Mouse (Mus musculus): ENCODE data around the gene Ccdc51. TPM values are rescaled to one million over a fixed set of nuclear protein-coding genes. Genes with fewer than 3 reads are reported as not detected.

Ccdc51 gene
- polyA plus RNA-seq, 1 experiment from 2014 or later = 9.1 TPM

GRCm38 (mm10) chr9:109059136-109059903 lies 23.0 kb upstream of the Ccdc51 start, which contains the start of gene Trex1:
Trex1 (minus strand) TSS chr9:109059734.
- 2% methylated on average over 15 of the region's 15 CpGs for WGBS (ENCODE audit: insufficient replicate concordance)
- peaks cover 33% of the 10 kb centered on the region for H3K4me1 ChIP-seq (ENCODE audit: insufficient read depth)
- peak within 1 kb of the TSS; percentile 76 for H3K9ac ChIP-seq (replicated peaks)
- H3K4me2 ChIP-seq (ENCODE audit: low read depth, low read length) = peak within 1 kb of the TSS; percentile 77
- H3K4me3 ChIP-seq (ENCODE audit: low read depth, low read length) = peak within 1 kb of the TSS; percentile 51
- peak; percentile 90 for DNase-seq
- H3K27me3 ChIP-seq (ENCODE audit: insufficient read depth, low read length) = no peaks in the 10 kb centered on the region
- peaks cover 38% of the 10 kb centered on the region for H3K36me3 ChIP-seq (replicated peaks; ENCODE audit: insufficient read depth, low read length)
- peak; percentile 93 for ATAC-seq
- TF ChIP-seq EP300 (IDR thresholded peaks at IDR 0.05; ENCODE audit: low read depth) (no peak), CTCF (IDR thresholded peaks at IDR 0.05; ENCODE audit: low read depth) (peak; percentile 99)
- peak within 1 kb of the TSS; percentile 93 for H3K27ac ChIP-seq (ENCODE audit: low read depth)
- no peaks in the 10 kb centered on the region for H3K9me3 ChIP-seq (ENCODE audit: low read length)

DNA sequence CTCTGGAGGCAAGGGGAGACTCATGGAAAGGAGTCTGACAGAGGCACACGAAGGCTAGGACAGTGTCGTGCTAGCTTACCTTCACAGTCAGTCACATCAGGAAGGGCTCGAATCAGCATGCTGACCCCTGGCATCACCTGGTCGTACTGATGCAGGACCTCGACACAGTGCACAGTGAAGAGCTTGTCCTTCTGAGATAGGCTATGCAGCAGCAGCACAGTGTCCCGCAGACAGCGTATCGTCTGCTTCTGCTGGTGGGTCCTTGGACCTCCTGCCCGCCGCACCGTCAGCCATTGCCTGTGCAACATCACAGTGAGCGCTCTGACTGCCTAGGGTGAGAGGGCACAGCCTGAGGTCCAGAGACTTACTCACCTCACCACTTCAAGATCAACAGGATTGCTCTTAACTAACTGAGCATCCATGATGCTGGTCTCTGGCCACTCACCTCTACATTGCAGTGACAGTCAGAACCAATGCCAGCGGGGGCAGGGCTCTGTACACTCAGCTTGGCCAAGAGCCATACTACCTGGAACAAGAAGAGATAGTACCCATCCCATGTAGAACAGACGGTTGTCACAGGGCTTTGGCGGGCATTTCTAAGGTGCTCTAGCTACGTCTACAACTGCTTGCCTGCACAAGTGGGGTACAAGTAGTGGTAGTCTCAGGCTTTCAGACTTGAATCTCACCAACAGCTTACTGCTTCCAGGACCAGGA lies 22.0 kb upstream of the Ccdc51 start:
- H3K9ac ChIP-seq (replicated peaks) = no peak overlapping the region
- no peak for ATAC-seq
- no peaks in the 10 kb centered on the region for H3K27me3 ChIP-seq (ENCODE audit: insufficient read depth, low read length)
- DNase-seq = peak; percentile 43
- H3K27ac ChIP-seq (ENCODE audit: low read depth) = no peak overlapping the region
- no peak overlapping the region for H3K4me3 ChIP-seq (ENCODE audit: low read depth, low read length)
- peaks cover 26% of the 10 kb centered on the region for H3K4me1 ChIP-seq (ENCODE audit: insufficient read depth)
- TF ChIP-seq CTCF (IDR thresholded peaks at IDR 0.05; ENCODE audit: low read depth) (no peak), EP300 (IDR thresholded peaks at IDR 0.05; ENCODE audit: low read depth) (no peak)
- H3K36me3 ChIP-seq (replicated peaks; ENCODE audit: insufficient read depth, low read length) = peaks cover 47% of the 10 kb centered on the region
- WGBS (ENCODE audit: insufficient replicate concordance) = 84% methylated on average over 16 of the region's 16 CpGs
- peak overlapping the region; percentile 77; the same call in 1 of the 2 replicates for H3K4me2 ChIP-seq (ENCODE audit: low read depth, low read length)
- H3K9me3 ChIP-seq (ENCODE audit: low read length) = no peaks in the 10 kb centered on the region

DNA sequence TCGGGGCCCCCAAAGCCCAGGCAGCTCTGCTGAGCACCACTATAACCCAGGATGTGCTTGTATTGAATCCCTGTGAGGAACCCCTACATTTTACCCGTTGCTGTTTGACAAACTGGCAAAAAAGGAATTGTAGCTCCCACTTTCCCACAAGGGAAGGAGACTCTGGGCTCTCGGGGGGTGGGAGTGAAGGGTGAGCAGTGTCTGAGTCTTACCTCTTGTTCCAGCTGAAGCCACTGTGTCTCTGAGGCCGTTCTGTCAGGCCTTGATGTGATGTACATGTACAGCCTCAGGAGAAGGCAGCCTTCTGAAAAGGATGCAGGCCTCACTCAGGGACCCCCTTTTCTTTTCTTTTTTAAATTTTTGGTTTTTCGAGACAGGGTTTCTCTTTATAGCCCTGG lies 21.4 kb upstream of the Ccdc51 start:
- Histone ChIP-seq H3K27ac (ENCODE audit: low read depth) (no peak overlapping the region), H3K36me3 (replicated peaks; ENCODE audit: insufficient read depth, low read length) (peaks cover 53% of the 10 kb centered on the region)
- no peak for ATAC-seq

GRCm38 (mm10) chr9:109068095-109068735 lies 14.1 kb upstream of the Ccdc51 start:
- WGBS (ENCODE audit: insufficient replicate concordance) = 83% methylated on average over 3 of the region's 3 CpGs
- Histone ChIP-seq H3K4me3 (ENCODE audit: low read depth, low read length) (no peak overlapping the region), H3K4me2 (ENCODE audit: low read depth, low read length) (no peak overlapping the region), H3K9me3 (ENCODE audit: low read length) (no peaks in the 10 kb centered on the region), H3K36me3 (replicated peaks; ENCODE audit: insufficient read depth, low read length) (peaks cover 70% of the 10 kb centered on the region), H3K27me3 (ENCODE audit: insufficient read depth, low read length) (no peaks in the 10 kb centered on the region), H3K27ac (ENCODE audit: low read depth) (peak overlapping the region; percentile 39; the same call in 1 of the 2 replicates), H3K4me1 (ENCODE audit: insufficient read depth) (peaks cover 6% of the 10 kb centered on the region), H3K9ac (replicated peaks) (no peak overlapping the region)
- TF ChIP-seq CTCF (IDR thresholded peaks at IDR 0.05; ENCODE audit: low read depth) = peak; percentile 48
- no peak for TF ChIP-seq EP300 (IDR thresholded peaks at IDR 0.05; ENCODE audit: low read depth)
- ATAC-seq = peak; percentile 62
- no peak for DNase-seq

More for the DNA sequence above, 21.4 kb upstream of the Ccdc51 start:
- Histone ChIP-seq H3K4me3 (ENCODE audit: low read depth, low read length) (no peak overlapping the region), H3K27me3 (ENCODE audit: insufficient read depth, low read length) (no peaks in the 10 kb centered on the region), H3K4me1 (ENCODE audit: insufficient read depth) (peaks cover 20% of the 10 kb centered on the region), H3K9ac (replicated peaks) (no peak overlapping the region), H3K9me3 (ENCODE audit: low read length) (no peaks in the 10 kb centered on the region), H3K4me2 (ENCODE audit: low read depth, low read length) (no peak overlapping the region)
- DNase-seq = no peak
- 83% methylated on average over 5 of the region's 5 CpGs for WGBS (ENCODE audit: insufficient replicate concordance)
- TF ChIP-seq EP300 (IDR thresholded peaks at IDR 0.05; ENCODE audit: low read depth) (no peak), CTCF (IDR thresholded peaks at IDR 0.05; ENCODE audit: low read depth) (no peak)

- peak; percentile 100 for ATAC-seq
- WGBS (ENCODE audit: insufficient replicate concordance) = 1% methylated on average over 57 of the region's 57 CpGs
- Histone ChIP-seq H3K4me3 (ENCODE audit: low read depth, low read length) (peak within 1 kb of the TSS; percentile 84), H3K36me3 (replicated peaks; ENCODE audit: insufficient read depth, low read length) (peaks cover 24% of the 10 kb centered on the region), H3K4me1 (ENCODE audit: insufficient read depth) (peaks cover 11% of the 10 kb centered on the region), H3K9me3 (ENCODE audit: low read length) (no peaks in the 10 kb centered on the region), H3K27ac (ENCODE audit: low read depth) (peak within 1 kb of the TSS; percentile 73), H3K9ac (replicated peaks) (peak within 1 kb of the TSS; percentile 86), H3K4me2 (ENCODE audit: low read depth, low read length) (peak within 1 kb of the TSS; percentile 94), H3K27me3 (ENCODE audit: insufficient read depth, low read length) (no peaks in the 10 kb centered on the region)
- no peak for TF ChIP-seq CTCF (IDR thresholded peaks at IDR 0.05; ENCODE audit: low read depth)
- no peak for TF ChIP-seq EP300 (IDR thresholded peaks at IDR 0.05; ENCODE audit: low read depth)
- peak; percentile 93 for DNase-seq
These were observed 8.4 kb upstream of the Ccdc51 start, which contains the start of gene Atrip for GRCm38 (mm10) chr9:109073661-109074573. Atrip (minus strand) TSS chr9:109074124.
